In genomic region chr5:18035848-18036638, GRCm38 (mm10) we compare ENCODE assay signal across 8 mouse cellular contexts.
A peak's percentile ranks its signal among the peaks of the same experiment; 100 is the strongest.
DNase-seq lines count a peak whose midpoint lies in the region; ATAC-seq and TF ChIP-seq lines count a peak whose summit lies in the region.

No protein-coding gene starts in this region.

- H3K9ac ChIP-seq in ES-E14 (ENCODE audit: insufficient read depth, low read depth, low read length, poor library complexity, severe bottlenecking) = no peak overlapping the region
- no peak overlapping the region for H3K9ac ChIP-seq in stomach, postnatal 0 days (ENCODE audit: low read length)

- TF ChIP-seq CTCF in stomach, postnatal 0 days (IDR thresholded peaks at IDR 0.05; ENCODE audit: low read depth) = no peak

- no peak for TF ChIP-seq EP300 in stomach, postnatal 0 days (optimal IDR thresholded peaks at IDR 0.05)

- H3K27me3 ChIP-seq in stomach, postnatal 0 days (ENCODE audit: control insufficient read depth, insufficient read depth, low read length) = no peaks in the 10 kb centered on the region

- DNase-seq in kidney, postnatal 10 days = peak; percentile 8
- DNase-seq in kidney, postnatal 25 days = no peak
- DNase-seq in ES-E14 (ENCODE audit: low read depth, low spot score) (no peak), liver (peak; percentile 17)
- DNase-seq in adrenal gland, postnatal 36 days = peak; percentile 48 to 54
- no peak for DNase-seq in thymus, postnatal 4 days
- no peak for DNase-seq in stomach, postnatal 0 days (ENCODE audit: low spot score)
- DNase-seq in layer of hippocampus, postnatal 10 days (ENCODE audit: low spot score in 2 of 2) = no peak

- no peaks in the 10 kb centered on the region for H3K36me3 ChIP-seq in ES-E14 (ENCODE audit: control insufficient read depth, insufficient read depth, low read length, poor library complexity, severe bottlenecking)
- no peaks in the 10 kb centered on the region for H3K36me3 ChIP-seq in stomach, postnatal 0 days (ENCODE audit: control insufficient read depth, insufficient read depth, low read length)

- no peak overlapping the region for H3K4me2 ChIP-seq in stomach, postnatal 0 days (replicated peaks; ENCODE audit: low read depth)

- WGBS in stomach, postnatal 0 days = 65% methylated on average over 14 of the region's 14 CpGs

- H3K4me1 ChIP-seq in ES-E14 (ENCODE audit: control insufficient read depth in 2 of 2, insufficient read depth in 2 of 2, low read length in 2 of 2, poor library complexity in 1 of 2) = 0 out of 4 replicates have a peak, but pooled peaks cover 0 to 2% of the 10 kb centered on the region in 2 experiments
- no peaks in the 10 kb centered on the region for H3K4me1 ChIP-seq in stomach, postnatal 0 days (replicated peaks; ENCODE audit: control insufficient read depth, insufficient read depth)

- ATAC-seq in stomach, postnatal 0 days (ENCODE audit: low FRiP score, low TSS enrichment) = no peak

- no peak overlapping the region for H3K4me3 ChIP-seq in ES-E14 (ENCODE audit: insufficient read depth in 1 of 2, low read depth in 1 of 2, low read length in 2 of 2, poor library complexity in 1 of 2, severe bottlenecking in 1 of 2)
- no peak overlapping the region for H3K4me3 ChIP-seq in stomach, postnatal 0 days (ENCODE audit: low read depth, low read length)

- H3K9me3 ChIP-seq in ES-E14 (ENCODE audit: control insufficient read depth, insufficient read depth, low read depth, low read length) = no peaks in the 10 kb centered on the region
- H3K9me3 ChIP-seq in stomach, postnatal 0 days (ENCODE audit: control insufficient read depth, low read length) = no peaks in the 10 kb centered on the region

- no peak overlapping the region for H3K27ac ChIP-seq in ES-E14 (ENCODE audit: insufficient read depth, low read depth, low read length, poor library complexity, severe bottlenecking)
- H3K27ac ChIP-seq in stomach, postnatal 0 days (replicated peaks) = no peak overlapping the region

- in situ Hi-C loops in ES-E14 (cut with MboI; ENCODE audit: low sequenced_read_pairs in 2 of 2, unreplicated experiment in 2 of 2) = no loop called here

TF ChIP-seq in ES-E14, 5 proteins besides CTCF, POLR2A, EP300 and RAD21:
- no peak for TF ChIP-seq HCFC1 (IDR thresholded peaks at IDR 0.05; ENCODE audit: borderline replicate concordance, insufficient read depth, low read length)
- TF ChIP-seq MAFK (IDR thresholded peaks at IDR 0.05; ENCODE audit: insufficient read depth, low read depth, low read length) = peak; percentile 48; the same call in 1 of the 2 replicates
- no peak for TF ChIP-seq ZNF384 (IDR thresholded peaks at IDR 0.05; ENCODE audit: low read depth, low read length)
TF ChIP-seq in ES-E14: peak in this region for 1.

Comparison
In these comparisons a context has a peak if more than half of its experiments do, and no peak if none do; other contexts are left out.
1. DNase-seq: peak in kidney, postnatal 10 days (single experiment), adrenal gland, postnatal 36 days (2 of 2) and liver (single experiment); none in kidney, postnatal 25 days (0 of 2), ES-E14 (single experiment), thymus, postnatal 4 days (single experiment), stomach, postnatal 0 days (single experiment) and layer of hippocampus, postnatal 10 days (0 of 2).